Mouse (Mus musculus) G1E (cell line): Measurements from ENCODE around the gene Ino80b. TPM values are rescaled to one million over a fixed set of nuclear protein-coding genes. Genes with fewer than 3 reads are reported as not detected.

Experiments
- ATAC-seq: 2 replicates; pipeline ENCODE4 v1.8.0; 2016; ENCODE audit warnings: mild to moderate bottlenecking; ENCODE audit not compliant: insufficient number of reproducible peaks, poor library complexity, low FRiP score, severe bottlenecking; ENCODE audit errors: extremely low read depth
- DNase-seq: peaks from one replicate; pipeline ENCODE4 v3.0.0; 2012; ENCODE audit warnings: low spot score
- H3K27me3 ChIP-seq: 2 replicates; pipeline ENCODE4 v1.6.1; 2012; ENCODE audit warnings: mild to moderate bottlenecking, low read length, inconsistent platforms; ENCODE audit not compliant: insufficient read depth
- H3K36me3 ChIP-seq: replicated peaks from 2 replicates; pipeline ENCODE3; 2012; ENCODE audit warnings: mild to moderate bottlenecking, inconsistent platforms
- H3K4me1 ChIP-seq: 2 replicates; pipeline ENCODE4 v1.6.1; 2012; ENCODE audit warnings: low read depth, low read length, inconsistent platforms, mixed read lengths; ENCODE audit not compliant: insufficient read depth
- H3K4me3 ChIP-seq: 2 replicates; pipeline ENCODE4 v1.5.1; 2012; ENCODE audit warnings: low read depth, mild to moderate bottlenecking, inconsistent platforms, low read length, moderate library complexity, mixed read lengths
- H3K9me3 ChIP-seq: replicated peaks from 2 replicates; pipeline ENCODE4 v1.6.1; 2012; ENCODE audit warnings: inconsistent platforms
- CTCF ChIP-seq: IDR thresholded peaks from 2 replicates; pipeline ENCODE4 v1.5.1; 2012; ENCODE audit warnings: low read depth, low read length, inconsistent platforms, mixed read lengths
- GATA1 ChIP-seq: IDR thresholded peaks from 2 replicates; pipeline ENCODE4 v1.6.1; 2012; ENCODE audit warnings: borderline replicate concordance, low read length, inconsistent platforms, mixed read lengths
- GATA2 ChIP-seq: IDR thresholded peaks from 2 replicates; pipeline ENCODE4 v1.6.1; 2012; ENCODE audit warnings: low read depth, low read length, inconsistent platforms, borderline replicate concordance
- POLR2AphosphoS5 ChIP-seq: IDR thresholded peaks from 2 replicates; pipeline ENCODE4 v1.6.1; 2012; ENCODE audit warnings: low read depth, low read length, inconsistent platforms; ENCODE audit not compliant: insufficient replicate concordance
- TAL1 ChIP-seq: conservative IDR thresholded peaks from 2 replicates; pipeline ENCODE4 v1.6.1; 2012; ENCODE audit warnings: low read depth, low read length, inconsistent platforms, mixed read lengths
- polyA plus RNA-seq: library from polyadenylated mRNA; stranded (reverse); fragments of >175 nt; gene quantifications from 2 replicates; pipeline ENCODE4 v1.2.3, GENCODE M21; 2012
- total RNA-seq, 2 experiments: library from RNA; stranded (forward) in 1 of 2; stranded (reverse) in 1 of 2; fragments of 200-1000 nt in 1 of 2; fragments of >200 nt in 1 of 2; fragmentation: Nextera tagmentation in 1 of 2; gene quantifications; 2 replicates each; pipeline ENCODE4 v1.2.3; 2014 to 2017

Ino80b gene
- 19.7 and 20.5 TPM in 2 replicates for total RNA-seq (2014; fragmentation: Nextera tagmentation)
- 21.1 and 27.1 TPM in 2 replicates for total RNA-seq (2017)
- 121 and 171 TPM in 2 replicates for polyA plus RNA-seq

GRCm38 (mm10) chr6:83125331-83125730, at the start of gene Ino80b:
TSS of gene Ino80b (minus strand) at chr6:83125431.
- H3K4me1 ChIP-seq: peaks cover 46% of the 10 kb centered on the region
- H3K9me3 ChIP-seq: no peaks in the 10 kb centered on the region
- ATAC-seq: no peak
- TF ChIP-seq POLR2AphosphoS5 (no peak), TAL1 (no peak), CTCF (no peak), GATA2 (no peak), GATA1 (no peak)
- peak within 1 kb of the TSS; percentile 77 for H3K4me3 ChIP-seq
- H3K36me3 ChIP-seq: peaks cover 21% of the 10 kb centered on the region
- H3K27me3 ChIP-seq: no peaks in the 10 kb centered on the region
- DNase-seq: no peak

DNA sequence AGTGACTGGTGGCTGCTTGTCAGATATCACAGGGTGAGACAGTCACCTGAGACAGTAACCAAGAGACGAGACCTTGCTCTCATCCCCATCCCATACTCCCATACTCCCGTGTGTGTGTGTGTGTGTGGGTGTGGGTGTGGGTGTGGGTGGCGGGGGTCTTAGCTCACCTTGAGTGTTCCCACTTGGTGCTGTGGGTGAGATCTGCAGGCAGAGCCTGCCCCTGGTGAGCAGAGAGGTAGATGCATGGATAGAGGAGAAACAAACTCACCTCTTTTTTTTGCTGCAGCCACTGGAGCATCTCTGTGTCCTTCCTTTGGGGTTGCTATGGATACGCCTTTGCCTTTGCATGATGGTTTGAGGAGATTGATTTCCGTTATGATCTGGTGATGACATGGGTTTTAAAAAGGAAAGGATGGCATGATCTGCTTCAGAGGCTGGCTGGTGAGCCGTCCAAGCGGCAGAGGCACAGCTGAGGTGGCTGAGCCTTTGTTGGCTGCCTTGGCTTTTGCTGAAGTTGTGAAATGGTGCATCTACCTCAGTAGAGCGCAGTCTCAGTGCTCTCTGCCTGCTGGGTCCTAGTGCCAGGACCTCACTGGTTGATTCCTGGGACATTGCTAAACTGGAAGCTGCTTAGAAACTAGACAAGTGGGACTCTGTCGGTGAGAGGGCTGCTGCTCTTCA, 47.1 kb upstream of the Ino80b start:
- peaks cover 79% of the 10 kb centered on the region for H3K36me3 ChIP-seq

GRCm38 (mm10) chr6:83171063-83171462, 45.8 kb upstream of the Ino80b start:
- no peak overlapping the region for H3K4me3 ChIP-seq
- no peak for DNase-seq
- H3K9me3 ChIP-seq: no peaks in the 10 kb centered on the region
- TF ChIP-seq POLR2AphosphoS5 (no peak), TAL1 (no peak), GATA1 (no peak), CTCF (no peak), GATA2 (no peak)
- H3K27me3 ChIP-seq: no peaks in the 10 kb centered on the region
- ATAC-seq: no peak
- peaks cover 69% of the 10 kb centered on the region for H3K36me3 ChIP-seq
- peaks cover 31% of the 10 kb centered on the region for H3K4me1 ChIP-seq

More for the DNA sequence above, 47.1 kb upstream of the Ino80b start:
- Histone ChIP-seq H3K4me3 (no peak overlapping the region), H3K27me3 (no peaks in the 10 kb centered on the region), H3K4me1 (peaks cover 25% of the 10 kb centered on the region), H3K9me3 (no peaks in the 10 kb centered on the region)
- ATAC-seq (no peak), DNase-seq (no peak)
- no peak for TF ChIP-seq TAL1
- TF ChIP-seq GATA2: no peak
- TF ChIP-seq POLR2AphosphoS5: no peak
- TF ChIP-seq CTCF: no peak
- TF ChIP-seq GATA1: no peak

DNA sequence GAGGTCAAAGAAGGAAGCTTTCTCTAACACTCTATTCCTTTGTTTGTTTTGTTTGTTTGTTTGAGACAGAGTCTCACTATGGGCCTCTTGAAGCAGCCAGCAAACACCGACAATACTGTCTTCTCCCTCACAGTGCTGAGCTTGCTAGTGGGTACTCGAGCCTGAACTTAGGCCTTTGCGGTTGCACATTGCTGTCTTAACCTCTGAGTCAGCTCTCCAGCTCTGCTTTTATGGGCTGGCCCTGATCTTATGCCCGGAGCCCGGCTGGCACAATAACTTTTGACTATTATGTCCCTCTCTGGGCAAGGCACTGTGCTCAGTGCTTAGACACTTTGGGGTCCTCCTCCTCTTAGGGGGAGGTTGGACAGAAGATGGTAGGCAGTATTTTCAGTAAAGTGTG, 44.6 kb upstream of the Ino80b start:
- Histone ChIP-seq H3K4me1 (peaks cover 32% of the 10 kb centered on the region), H3K9me3 (no peaks in the 10 kb centered on the region), H3K36me3 (peaks cover 63% of the 10 kb centered on the region), H3K4me3 (no peak overlapping the region), H3K27me3 (no peaks in the 10 kb centered on the region)
- no peak for DNase-seq
- no peak for ATAC-seq
- no peak for TF ChIP-seq GATA2
- no peak for TF ChIP-seq CTCF
- no peak for TF ChIP-seq POLR2AphosphoS5
- TF ChIP-seq TAL1: no peak
- TF ChIP-seq GATA1: no peak

- Histone ChIP-seq H3K27me3 (peaks cover 14% of the 10 kb centered on the region), H3K36me3 (peaks cover 30% of the 10 kb centered on the region), H3K4me3 (peak overlapping the region; percentile 87), H3K9me3 (no peaks in the 10 kb centered on the region), H3K4me1 (peaks cover 50% of the 10 kb centered on the region)
- no peak for DNase-seq
- ATAC-seq: no peak; the same call in 1 of the 2 replicates
- TF ChIP-seq GATA2: no peak
- no peak for TF ChIP-seq CTCF
- no peak for TF ChIP-seq GATA1
- TF ChIP-seq TAL1: no peak
Measured at GRCm38 (mm10) chr6:83166243-83166630, 41.0 kb upstream of the Ino80b start.

- H3K9me3 ChIP-seq: no peaks in the 10 kb centered on the region
- ATAC-seq (peak; percentile 68), DNase-seq (peak; percentile 89)
- TF ChIP-seq CTCF: peak; percentile 62
- no peak for TF ChIP-seq POLR2AphosphoS5
- peaks cover 25% of the 10 kb centered on the region for H3K36me3 ChIP-seq
- peaks cover 19% of the 10 kb centered on the region for H3K27me3 ChIP-seq
- H3K4me1 ChIP-seq: peaks cover 51% of the 10 kb centered on the region
- peak within 1 kb of the TSS; percentile 87 for H3K4me3 ChIP-seq
Measured at GRCm38 (mm10) chr6:83165607-83166242, 40.5 kb upstream of the Ino80b start, which contains the start of gene Dctn1. TSS of gene Dctn1 (plus strand) at chr6:83165920.
